Mouse (Mus musculus): Measurements from ENCODE around the gene Defb13. TPM values are rescaled to one million over a fixed set of nuclear protein-coding genes. Genes with fewer than 3 reads are reported as not detected.

Defb13 gene
- total RNA-seq, 2 experiments from 2014 or later: not detected

Other genes starting within 250 kb of the Defb13 start
- not detected in 2 replicates for gene AY761184, start 243.1 kb upstream of the Defb13 start, total RNA-seq (2015; ENCODE audit: low replicate concordance)
- gene AY761184, start 243.1 kb upstream of the Defb13 start, total RNA-seq (2017; ENCODE audit: low replicate concordance): not detected in 2 replicates
- gene Defa24, start 212.3 kb upstream of the Defb13 start, total RNA-seq (2015; ENCODE audit: low replicate concordance): not detected in 2 replicates
- gene Defa24, start 212.3 kb upstream of the Defb13 start, total RNA-seq (2017; ENCODE audit: low replicate concordance): not detected in 2 replicates
- gene Defb50, start 123.2 kb upstream of the Defb13 start, total RNA-seq (2015; ENCODE audit: low replicate concordance): not detected in 2 replicates
- not detected in 2 replicates for gene Defb50, start 123.2 kb upstream of the Defb13 start, total RNA-seq (2017; ENCODE audit: low replicate concordance)
- gene Defb2, start 106.8 kb upstream of the Defb13 start, total RNA-seq (2015; ENCODE audit: low replicate concordance): not detected in 2 replicates
- not detected in 2 replicates for gene Defb2, start 106.8 kb upstream of the Defb13 start, total RNA-seq (2017; ENCODE audit: low replicate concordance)
- gene Defb10, start 87.9 kb upstream of the Defb13 start, total RNA-seq (2015; ENCODE audit: low replicate concordance): not detected in 2 replicates
- gene Defb10, start 87.9 kb upstream of the Defb13 start, total RNA-seq (2017; ENCODE audit: low replicate concordance): not detected in 2 replicates
- not detected in 2 replicates for gene Defb9, start 61.3 kb upstream of the Defb13 start, total RNA-seq (2015; ENCODE audit: low replicate concordance)
- gene Defb9, start 61.3 kb upstream of the Defb13 start, total RNA-seq (2017; ENCODE audit: low replicate concordance): not detected in 2 replicates
- not detected in 2 replicates for gene Defb11, start 40.4 kb upstream of the Defb13 start, total RNA-seq (2015; ENCODE audit: low replicate concordance)
- not detected in 2 replicates for gene Defb11, start 40.4 kb upstream of the Defb13 start, total RNA-seq (2017; ENCODE audit: low replicate concordance)
- gene Defb15, start 14.1 kb upstream of the Defb13 start, total RNA-seq (2015; ENCODE audit: low replicate concordance): not detected in 2 replicates
- gene Defb15, start 14.1 kb upstream of the Defb13 start, total RNA-seq (2017; ENCODE audit: low replicate concordance): not detected in 2 replicates
- not detected in 2 replicates for gene Defb35, start 8.4 kb upstream of the Defb13 start, total RNA-seq (2015; ENCODE audit: low replicate concordance)
- gene Defb35, start 8.4 kb upstream of the Defb13 start, total RNA-seq (2017; ENCODE audit: low replicate concordance): not detected in 2 replicates
- gene Fam90a1a, start 12.0 kb downstream of the Defb13 start, total RNA-seq (2015; ENCODE audit: low replicate concordance): not detected in 2 replicates
- not detected in 2 replicates for gene Fam90a1a, start 12.0 kb downstream of the Defb13 start, total RNA-seq (2017; ENCODE audit: low replicate concordance)
- not detected in 2 replicates for gene Ccdc70, start 23.0 kb downstream of the Defb13 start, total RNA-seq (2015; ENCODE audit: low replicate concordance)
- not detected in 2 replicates for gene Ccdc70, start 23.0 kb downstream of the Defb13 start, total RNA-seq (2017; ENCODE audit: low replicate concordance)
- 8.6 and 11.3 TPM in 2 replicates for gene Atp7b, start 113.5 kb downstream of the Defb13 start, total RNA-seq (2015; ENCODE audit: low replicate concordance)
- gene Atp7b, start 113.5 kb downstream of the Defb13 start, total RNA-seq (2017; ENCODE audit: low replicate concordance): 4.5 and 8.5 TPM in 2 replicates
- gene Alg11, start 114.0 kb downstream of the Defb13 start, total RNA-seq (2015; ENCODE audit: low replicate concordance): 3.2 and 5.4 TPM in 2 replicates
- 4.7 and 28.4 TPM in 2 replicates for gene Alg11, start 114.0 kb downstream of the Defb13 start, total RNA-seq (2017; ENCODE audit: low replicate concordance)
- not detected in 2 replicates for gene Nek5, start 178.3 kb downstream of the Defb13 start, total RNA-seq (2015; ENCODE audit: low replicate concordance)
- gene Nek5, start 178.3 kb downstream of the Defb13 start, total RNA-seq (2017; ENCODE audit: low replicate concordance): not detected in 2 replicates
- 18.9 and 45.0 TPM in 2 replicates for gene Nek3, start 219.7 kb downstream of the Defb13 start, total RNA-seq (2015; ENCODE audit: low replicate concordance)
- 39.0 and 46.9 TPM in 2 replicates for gene Nek3, start 219.7 kb downstream of the Defb13 start, total RNA-seq (2017; ENCODE audit: low replicate concordance)
- 292 and 294 TPM in 2 replicates for gene Ckap2, start 239.1 kb downstream of the Defb13 start, total RNA-seq (2015; ENCODE audit: low replicate concordance)
- gene Ckap2, start 239.1 kb downstream of the Defb13 start, total RNA-seq (2017; ENCODE audit: low replicate concordance): 270 and 283 TPM in 2 replicates
- 7.1 and 7.2 TPM in 2 replicates for gene Vps36, start 246.0 kb downstream of the Defb13 start, total RNA-seq (2015; ENCODE audit: low replicate concordance)
- gene Vps36, start 246.0 kb downstream of the Defb13 start, total RNA-seq (2017; ENCODE audit: low replicate concordance): 6.0 and 6.1 TPM in 2 replicates